Mouse (Mus musculus): Measurements from ENCODE around the gene Gli1.

- TF ChIP-seq CTCF (IDR thresholded peaks at IDR 0.05; ENCODE audit: low read depth, low read length) (no peak), EP300 (IDR thresholded peaks at IDR 0.05; ENCODE audit: insufficient read depth, low read depth, low read length) (no peak)
These were observed 31.0 kb downstream of the Gli1 start for GRCm38 (mm10) chr10:127310523-127311475.
